Mouse (Mus musculus): ENCODE measurements around the gene Psmd5. TPM values are rescaled to one million over a fixed set of nuclear protein-coding genes. Genes with fewer than 3 reads are reported as not detected.

Gene Psmd5
- polyA plus RNA-seq (2015; fragmentation: Illumina TruSeq; extraction: RNeasy Lipid Tissue Mini Kit (QIAGEN cat#74804); ENCODE audit: low read depth, low replicate concordance) = 40.4 TPM

DNA sequence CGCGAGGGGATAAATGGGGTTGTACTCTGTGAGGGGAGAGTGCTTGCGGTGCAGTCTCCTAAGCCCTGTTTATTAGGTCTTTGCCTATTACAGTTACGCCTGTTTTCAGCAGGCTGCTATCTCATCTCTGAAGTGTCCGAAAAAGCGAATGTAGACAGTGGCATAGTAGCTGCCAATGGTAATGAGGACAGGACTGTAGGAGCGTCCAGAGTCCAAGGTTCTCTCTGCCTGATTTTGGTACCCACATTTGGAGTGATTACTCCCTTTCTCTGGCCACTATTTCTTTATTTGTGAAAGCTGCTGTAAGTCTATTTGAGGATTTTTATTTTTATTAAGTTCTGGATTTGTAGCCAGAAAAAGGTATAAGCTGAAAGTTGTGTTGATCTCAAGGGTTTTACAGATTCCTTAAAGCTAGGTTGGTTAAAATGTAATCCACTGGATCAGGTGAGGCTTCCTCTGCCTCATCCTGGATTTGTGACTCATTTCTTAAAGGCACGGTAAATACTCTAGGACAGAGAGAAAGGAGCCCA lies at the start of gene Psmd5:
Gene Psmd5, minus strand, starts transcription at position 153 of the 530 bp plus-strand sequence.

DNA sequence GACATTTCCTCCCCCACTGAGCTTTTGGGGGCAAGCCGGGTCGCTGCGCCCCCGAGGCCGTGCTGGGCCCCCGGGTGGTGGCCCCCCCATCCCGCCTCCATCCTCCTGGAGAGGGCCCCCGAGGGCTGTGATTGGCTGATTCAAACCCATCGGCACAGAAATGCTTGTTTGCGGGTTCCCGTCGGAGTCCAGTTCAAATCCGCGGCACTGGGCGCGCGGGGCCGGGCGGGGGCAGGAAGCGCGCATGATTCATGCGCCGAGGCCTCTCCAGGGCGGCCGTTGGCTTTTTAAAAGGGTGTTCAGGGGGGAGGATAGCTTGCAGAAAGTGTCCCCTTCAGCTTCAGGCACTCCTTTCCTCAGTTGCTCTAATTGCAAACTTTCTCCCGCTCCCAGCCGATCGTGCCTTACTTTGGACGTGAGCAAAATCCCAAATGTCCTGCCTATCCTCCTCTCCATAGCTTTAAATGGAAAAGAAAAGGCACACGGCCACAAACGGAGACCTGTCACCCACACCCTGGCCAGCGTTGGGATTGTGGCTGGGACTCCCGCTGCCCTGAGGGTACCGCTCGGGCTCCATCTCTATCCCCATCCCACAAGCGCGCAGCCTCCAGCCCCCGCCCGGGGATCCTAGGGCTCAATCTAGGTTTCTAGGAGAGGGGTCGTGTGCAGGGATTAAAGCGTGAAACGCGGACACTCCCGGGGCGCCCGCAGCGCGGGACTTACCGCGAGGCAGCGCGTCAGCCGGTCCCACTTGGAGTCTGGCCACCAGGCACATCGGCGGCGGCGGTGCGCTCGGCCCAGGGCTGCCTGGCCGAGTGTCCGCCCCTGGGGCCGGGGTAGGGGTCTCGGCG lies 38.7 kb upstream of the Psmd5 start, which contains the start of gene Phf19:
Gene Phf19, minus strand, starts transcription at position 809 of the 851 bp plus-strand sequence.

DNA sequence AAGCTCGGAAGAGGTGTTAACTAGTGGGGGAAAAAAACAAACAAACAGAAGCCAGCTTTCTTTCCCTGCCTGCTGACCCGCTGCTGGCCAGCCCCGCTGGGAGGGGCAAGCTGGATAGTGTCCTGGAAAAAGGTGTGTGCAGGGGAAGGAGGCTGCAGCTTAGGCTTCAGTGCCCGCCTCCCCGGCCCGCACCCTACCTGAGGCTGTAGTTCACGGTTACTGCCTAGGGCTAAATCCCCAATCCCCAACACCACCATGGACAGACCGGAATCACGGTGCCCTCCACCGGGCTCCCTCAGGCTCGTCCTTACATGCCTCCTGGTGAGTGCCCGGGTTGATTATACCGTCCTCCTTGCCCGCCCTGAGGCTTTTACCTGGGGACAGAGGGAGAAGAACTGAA lies 497 bp downstream of the Psmd5 start, which contains the start of gene Cutal:
Gene Cutal, plus strand, starts transcription at position 126 of the 400 bp plus-strand sequence.

DNA sequence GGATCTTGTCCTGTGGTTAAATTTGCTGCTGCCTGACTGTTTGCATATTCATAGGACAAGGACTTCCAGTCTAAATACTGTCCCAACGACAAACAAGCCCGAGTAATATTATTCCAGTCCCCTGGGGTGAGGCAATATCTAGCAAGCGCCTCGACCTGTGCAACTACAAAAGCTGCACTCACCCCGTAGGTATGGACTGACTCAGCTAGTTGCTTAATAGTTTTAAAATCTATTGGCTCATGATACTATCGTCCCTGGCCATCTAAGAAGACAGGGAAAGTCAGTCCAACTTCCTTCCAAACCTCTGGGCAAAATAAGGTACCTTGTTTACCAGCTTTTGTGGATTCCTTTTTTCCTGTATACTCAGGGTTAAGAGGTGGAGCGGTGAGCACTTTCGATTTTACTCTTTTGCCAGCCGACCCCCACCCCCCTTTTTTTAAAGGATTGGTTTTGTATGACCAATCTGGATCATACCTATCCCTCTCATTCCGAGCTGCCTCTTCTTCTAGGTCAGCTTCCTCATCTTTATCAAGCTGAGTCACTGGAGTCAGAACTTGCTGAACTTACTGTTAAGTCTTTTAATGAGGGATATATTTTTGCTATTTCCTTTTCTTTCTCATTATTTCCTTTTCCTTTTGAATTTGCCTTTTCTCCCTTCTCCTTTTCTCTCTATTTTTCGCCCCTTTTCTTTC lies 41.9 kb downstream of the Psmd5 start, which contains the start of gene Gm34653:
Gene Gm34653, plus strand, starts transcription at position 242 of the 692 bp plus-strand sequence.

DNA sequence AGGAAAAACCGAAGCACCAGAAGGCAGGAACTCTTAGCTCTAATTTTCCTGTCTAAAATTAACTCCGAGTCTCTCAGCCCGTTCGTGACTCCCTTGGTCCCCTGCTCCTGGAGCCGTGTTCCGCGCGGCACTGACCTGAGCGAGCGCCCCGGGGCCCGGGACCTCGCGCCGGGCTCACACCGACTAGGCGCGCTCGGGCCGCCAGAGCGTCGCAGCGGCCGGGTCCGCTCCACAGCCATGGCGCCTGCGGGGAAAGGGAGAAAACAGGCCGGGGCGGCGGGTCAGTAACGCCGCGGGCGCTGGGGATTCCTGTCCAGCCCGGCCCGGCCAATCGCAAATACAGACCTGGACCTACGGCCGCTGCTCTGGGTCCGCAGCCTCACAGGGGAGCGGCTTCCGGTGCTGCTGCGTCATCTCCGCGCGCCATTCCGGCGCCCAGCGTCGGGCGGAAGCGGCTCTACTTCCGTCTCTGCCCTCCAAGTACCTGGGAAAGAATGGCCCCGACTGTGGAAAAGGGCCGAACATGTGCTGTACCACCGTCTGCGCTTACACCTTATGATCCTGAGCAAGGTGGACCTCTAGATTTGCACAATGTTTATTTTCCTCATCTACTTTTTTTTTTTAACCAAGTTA lies 48.8 kb downstream of the Psmd5 start, which contains the start of gene Fbxw2:
Gene Fbxw2, minus strand, starts transcription at position 485 of the 633 bp plus-strand sequence.

Other genes starting within 250 kb of the Psmd5 start
- 60.6 TPM for gene Gapvd1, start 119.7 kb downstream of the Psmd5 start, polyA plus RNA-seq (2015; fragmentation: Illumina TruSeq; extraction: RNeasy Lipid Tissue Mini Kit (QIAGEN cat#74804); ENCODE audit: low read depth, low replicate concordance)
- gene Hspa5, start 103.0 kb downstream of the Psmd5 start, polyA plus RNA-seq (2015; fragmentation: Illumina TruSeq; extraction: RNeasy Lipid Tissue Mini Kit (QIAGEN cat#74804); ENCODE audit: low read depth, low replicate concordance) = 380 TPM
- 45.4 TPM for gene Rabepk, start 75.1 kb downstream of the Psmd5 start, polyA plus RNA-seq (2015; fragmentation: Illumina TruSeq; extraction: RNeasy Lipid Tissue Mini Kit (QIAGEN cat#74804); ENCODE audit: low read depth, low replicate concordance)
- 105 TPM for gene Fbxw2, start 48.7 kb downstream of the Psmd5 start, polyA plus RNA-seq (2015; fragmentation: Illumina TruSeq; extraction: RNeasy Lipid Tissue Mini Kit (QIAGEN cat#74804); ENCODE audit: low read depth, low replicate concordance)
- not detected for gene Gm34653, start 42.0 kb downstream of the Psmd5 start, polyA plus RNA-seq (2015; fragmentation: Illumina TruSeq; extraction: RNeasy Lipid Tissue Mini Kit (QIAGEN cat#74804); ENCODE audit: low read depth, low replicate concordance)
- gene Cutal, start 572 bp downstream of the Psmd5 start, polyA plus RNA-seq (2015; fragmentation: Illumina TruSeq; extraction: RNeasy Lipid Tissue Mini Kit (QIAGEN cat#74804); ENCODE audit: low read depth, low replicate concordance) = 1.2 TPM
- gene Phf19, start 39.1 kb upstream of the Psmd5 start, polyA plus RNA-seq (2015; fragmentation: Illumina TruSeq; extraction: RNeasy Lipid Tissue Mini Kit (QIAGEN cat#74804); ENCODE audit: low read depth, low replicate concordance) = 0.76 TPM
- 2.7 TPM for gene Traf1, start 86.8 kb upstream of the Psmd5 start, polyA plus RNA-seq (2015; fragmentation: Illumina TruSeq; extraction: RNeasy Lipid Tissue Mini Kit (QIAGEN cat#74804); ENCODE audit: low read depth, low replicate concordance)
- 0.59 TPM for gene Hc, start 186.5 kb upstream of the Psmd5 start, polyA plus RNA-seq (2015; fragmentation: Illumina TruSeq; extraction: RNeasy Lipid Tissue Mini Kit (QIAGEN cat#74804); ENCODE audit: low read depth, low replicate concordance)
- gene AI182371, start 226.6 kb upstream of the Psmd5 start, polyA plus RNA-seq (2015; fragmentation: Illumina TruSeq; extraction: RNeasy Lipid Tissue Mini Kit (QIAGEN cat#74804); ENCODE audit: low read depth, low replicate concordance) = 0.79 TPM
- 9.0 TPM for gene Cntrl, start 234.5 kb upstream of the Psmd5 start, polyA plus RNA-seq (2015; fragmentation: Illumina TruSeq; extraction: RNeasy Lipid Tissue Mini Kit (QIAGEN cat#74804); ENCODE audit: low read depth, low replicate concordance)